Mouse (Mus musculus) heart, postnatal 0 days (tissue): ENCODE results near the gene Slc20a1.

Experiments
- CTCF ChIP-seq: IDR thresholded peaks from 2 replicates; pipeline ENCODE4 v1.5.1; 2016; ENCODE audit warnings: antibody characterized with exemption, control low read depth, low read depth
- EP300 ChIP-seq: IDR thresholded peaks from 2 replicates; pipeline ENCODE4 v1.6.1; 2016; ENCODE audit warnings: antibody characterized with exemption, low read depth

GRCm38 (mm10) chr2:129225251-129225819, 26.8 kb downstream of the Slc20a1 start:
- TF ChIP-seq CTCF (no peak), EP300 (no peak)
